Mouse (Mus musculus): ENCODE results near the gene Golga2. TPM values are rescaled to one million over a fixed set of nuclear protein-coding genes. Genes with fewer than 3 reads are reported as not detected.

Golga2 gene
- polyA plus RNA-seq, 1 experiment, result 54.6 TPM

DNA sequence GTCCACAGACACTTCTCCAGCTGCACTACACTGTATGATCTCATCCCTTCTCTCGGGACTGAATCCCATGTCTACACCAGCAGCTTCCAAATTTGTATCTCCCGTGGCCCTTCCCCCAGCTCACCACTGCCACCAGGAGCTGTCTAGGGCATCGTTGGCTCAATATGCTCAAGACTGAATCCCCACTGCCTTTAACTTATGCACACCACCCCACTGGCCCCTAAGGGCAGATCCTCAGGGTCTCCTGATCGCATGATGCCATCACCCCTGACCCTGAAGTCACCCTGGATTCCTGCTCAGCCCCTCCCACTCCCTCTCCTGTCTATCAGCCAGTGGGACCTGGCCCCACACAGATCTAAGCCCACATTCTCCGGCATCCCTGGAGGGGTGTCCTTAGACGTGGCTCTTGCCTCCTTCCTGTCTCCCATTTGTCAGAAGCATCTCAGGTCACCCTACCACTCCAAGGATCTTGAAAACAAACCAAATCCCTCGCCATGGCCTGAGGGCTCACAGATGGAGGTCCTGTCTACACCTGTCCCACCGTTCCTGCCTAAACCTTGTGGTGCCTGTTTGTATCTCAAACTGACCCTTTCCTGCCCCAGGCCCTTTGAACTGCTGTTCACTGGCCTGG is 62.6 kb downstream of the Golga2 start:
- no peak for TF ChIP-seq POLR2A (IDR thresholded peaks at IDR 0.05; ENCODE audit: borderline replicate concordance, extremely low read depth, insufficient read depth, insufficient read length, poor library complexity, severe bottlenecking)
- no peak for TF ChIP-seq CTCF (IDR thresholded peaks at IDR 0.05; ENCODE audit: borderline replicate concordance, extremely low read depth, insufficient read depth, insufficient read length)
- no peak for DNase-seq (ENCODE audit: low read depth)

DNA sequence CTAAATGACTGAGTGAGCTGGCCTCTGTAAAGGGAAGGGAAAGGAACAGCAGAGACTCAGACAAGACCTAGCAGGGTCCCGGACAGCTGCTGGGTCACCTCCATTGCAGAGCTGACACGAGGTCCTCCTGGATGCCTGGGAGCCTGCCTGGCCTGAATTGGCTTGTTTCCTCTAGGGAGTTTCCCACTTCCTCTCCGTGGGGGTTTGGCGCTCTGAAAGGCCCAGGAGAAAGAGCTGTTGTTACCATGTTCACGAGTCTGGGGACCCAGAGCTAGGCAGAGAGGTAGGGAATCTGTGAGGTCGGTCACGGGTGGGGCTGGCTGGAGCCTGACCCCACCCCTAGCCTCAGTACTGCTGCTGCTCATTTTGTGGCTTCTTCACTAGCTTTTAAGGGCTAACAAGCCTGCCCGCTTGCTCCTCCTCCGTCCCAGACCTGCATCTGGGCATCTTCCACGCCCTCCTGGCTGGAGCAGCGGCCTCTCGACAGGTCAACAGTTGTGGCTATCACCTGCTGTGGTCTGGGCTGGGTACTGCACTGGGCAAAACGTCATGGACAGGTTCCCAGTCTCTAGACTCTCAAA is 63.4 kb downstream of the Golga2 start:
- no peak for TF ChIP-seq CTCF (IDR thresholded peaks at IDR 0.05; ENCODE audit: borderline replicate concordance, extremely low read depth, insufficient read depth, insufficient read length)
- DNase-seq (ENCODE audit: low read depth), result no peak

DNA sequence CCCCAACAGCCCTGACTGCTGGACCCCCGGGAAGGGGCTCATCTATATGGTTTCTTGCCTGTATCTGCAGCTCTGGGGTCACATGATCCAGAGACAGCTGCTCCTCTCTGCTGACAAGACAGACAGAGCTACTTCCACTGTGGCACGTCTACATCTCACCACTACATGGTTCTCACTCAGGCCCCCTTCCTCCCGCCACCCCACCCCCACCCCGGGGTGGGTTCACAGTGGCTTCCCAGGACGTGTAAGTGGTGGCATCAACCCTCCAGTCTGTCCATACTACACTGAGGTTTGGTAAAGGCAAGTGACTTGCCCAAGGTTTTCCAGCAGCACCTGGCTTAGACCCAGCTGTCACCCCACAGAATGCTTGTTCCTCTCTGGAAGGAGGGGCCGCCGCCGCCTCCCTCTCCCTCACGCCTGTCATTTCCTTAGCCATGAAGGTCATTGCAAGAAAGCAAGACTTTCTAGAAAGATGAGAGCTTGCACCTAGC is 64.3 kb downstream of the Golga2 start:
- DNase-seq (ENCODE audit: low read depth), result peak; percentile 34
- TF ChIP-seq POLR2A (IDR thresholded peaks at IDR 0.05; ENCODE audit: borderline replicate concordance, extremely low read depth, insufficient read depth, insufficient read length, poor library complexity, severe bottlenecking), result no peak
- no peak for TF ChIP-seq CTCF (IDR thresholded peaks at IDR 0.05; ENCODE audit: borderline replicate concordance, extremely low read depth, insufficient read depth, insufficient read length)

DNA sequence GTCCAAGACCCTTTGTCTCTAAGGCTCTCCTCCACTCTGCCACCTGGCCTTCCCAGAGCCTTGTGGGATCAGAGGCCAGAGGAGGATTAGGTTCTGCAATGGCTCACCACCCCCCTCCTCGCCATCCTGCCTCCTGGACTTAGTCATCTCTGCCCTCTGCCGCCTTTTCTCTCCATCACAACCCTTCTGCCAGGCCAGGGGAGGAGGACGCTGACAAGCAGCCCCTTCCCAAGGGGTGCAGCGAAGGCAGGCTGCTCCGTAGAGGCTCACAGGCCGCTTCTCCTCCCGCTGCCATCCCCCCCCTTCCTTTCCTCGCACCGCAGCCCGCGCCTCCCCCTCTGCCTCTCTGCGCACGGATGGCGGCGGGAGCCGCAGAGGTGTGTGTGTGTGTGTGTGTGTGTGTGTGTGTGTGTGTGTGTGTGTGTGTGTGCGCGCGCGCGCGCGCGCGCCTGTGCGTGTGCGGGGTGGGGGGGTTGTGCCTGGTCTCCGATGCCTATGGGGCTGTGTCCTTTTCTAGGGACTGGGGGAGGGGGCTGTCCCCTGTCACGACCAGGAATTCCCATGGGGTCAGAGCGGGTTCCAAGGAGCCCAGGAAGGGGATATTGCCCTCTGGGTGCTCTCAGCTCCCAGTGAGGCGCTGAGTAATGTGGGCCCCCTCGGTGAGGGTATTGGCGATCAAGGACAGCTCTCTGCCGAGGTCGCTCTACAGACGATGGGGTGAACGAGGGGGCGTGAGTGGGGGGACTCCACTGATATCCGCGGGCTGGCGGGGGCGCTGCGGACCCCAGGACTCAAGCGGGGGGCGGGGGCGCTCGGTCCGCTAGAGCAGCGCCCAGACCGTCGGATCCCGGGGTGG is 65.2 kb downstream of the Golga2 start, which contains the start of gene Ciz1:
Gene Ciz1, plus strand, starts transcription at position 177 of the 856 bp plus-strand sequence.
- TF ChIP-seq POLR2A (IDR thresholded peaks at IDR 0.05; ENCODE audit: borderline replicate concordance, extremely low read depth, insufficient read depth, insufficient read length, poor library complexity, severe bottlenecking), result peak; percentile 28; the same call in 1 of the 2 replicates
- no peak for TF ChIP-seq CTCF (IDR thresholded peaks at IDR 0.05; ENCODE audit: borderline replicate concordance, extremely low read depth, insufficient read depth, insufficient read length)
- DNase-seq (ENCODE audit: low read depth), result peak; percentile 85

DNA sequence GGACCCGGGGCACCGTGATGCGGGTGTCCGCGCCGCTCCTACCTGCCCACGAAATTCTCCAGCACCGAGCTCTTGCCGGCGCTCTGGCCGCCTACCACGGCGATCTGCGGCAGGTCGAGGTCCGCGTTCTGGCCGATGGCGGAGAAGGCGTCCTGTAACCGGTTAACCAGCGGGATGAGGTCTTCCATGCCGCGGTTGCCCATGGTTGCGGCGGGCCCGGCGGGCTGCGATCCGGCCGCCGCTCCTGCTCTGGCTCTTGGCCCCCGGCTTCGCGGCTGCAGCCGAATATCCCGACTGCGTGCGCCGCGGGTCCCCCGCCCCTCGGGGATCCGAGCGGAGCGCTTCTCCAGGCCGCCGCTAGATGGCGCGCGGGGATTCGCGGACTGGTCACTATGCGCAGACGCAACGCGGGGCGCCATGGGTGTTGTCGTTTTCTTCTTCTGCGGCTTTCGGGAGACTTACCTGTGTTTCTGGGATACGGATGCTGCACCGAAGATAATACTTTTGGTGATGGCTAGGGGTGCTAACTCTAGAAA is 65.9 kb downstream of the Golga2 start, which contains the start of gene Dnm1:
Gene Dnm1, minus strand, starts transcription at position 332 of the 536 bp plus-strand sequence.
- TF ChIP-seq POLR2A (IDR thresholded peaks at IDR 0.05; ENCODE audit: borderline replicate concordance, extremely low read depth, insufficient read depth, insufficient read length, poor library complexity, severe bottlenecking) (peak; percentile 61; the same call in 1 of the 2 replicates), CTCF (IDR thresholded peaks at IDR 0.05; ENCODE audit: borderline replicate concordance, extremely low read depth, insufficient read depth, insufficient read length) (peak; percentile 94)
- peak; percentile 92 for DNase-seq (ENCODE audit: low read depth)

DNA sequence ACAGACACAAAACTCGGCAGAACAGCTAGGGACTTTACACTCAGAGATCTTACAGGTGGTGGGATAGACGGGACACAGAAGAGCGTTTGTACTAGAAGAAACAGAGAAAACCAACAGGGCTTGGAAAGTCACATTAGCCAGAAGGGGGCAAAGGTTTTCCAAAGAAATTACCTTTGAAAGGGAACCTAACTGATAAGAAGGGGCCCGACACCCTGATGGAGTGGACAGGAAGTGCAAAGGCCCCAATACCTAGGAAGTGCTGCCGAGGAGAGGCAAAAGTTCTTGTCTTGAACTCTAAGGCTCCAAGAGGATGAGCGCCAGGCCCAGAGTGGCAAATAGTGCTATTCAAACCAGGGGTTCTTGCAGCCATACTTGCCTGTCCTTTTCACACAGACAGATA is 66.7 kb downstream of the Golga2 start:
- TF ChIP-seq POLR2A (IDR thresholded peaks at IDR 0.05; ENCODE audit: borderline replicate concordance, extremely low read depth, insufficient read depth, insufficient read length, poor library complexity, severe bottlenecking), result no peak
- DNase-seq (ENCODE audit: low read depth), result no peak

DNA sequence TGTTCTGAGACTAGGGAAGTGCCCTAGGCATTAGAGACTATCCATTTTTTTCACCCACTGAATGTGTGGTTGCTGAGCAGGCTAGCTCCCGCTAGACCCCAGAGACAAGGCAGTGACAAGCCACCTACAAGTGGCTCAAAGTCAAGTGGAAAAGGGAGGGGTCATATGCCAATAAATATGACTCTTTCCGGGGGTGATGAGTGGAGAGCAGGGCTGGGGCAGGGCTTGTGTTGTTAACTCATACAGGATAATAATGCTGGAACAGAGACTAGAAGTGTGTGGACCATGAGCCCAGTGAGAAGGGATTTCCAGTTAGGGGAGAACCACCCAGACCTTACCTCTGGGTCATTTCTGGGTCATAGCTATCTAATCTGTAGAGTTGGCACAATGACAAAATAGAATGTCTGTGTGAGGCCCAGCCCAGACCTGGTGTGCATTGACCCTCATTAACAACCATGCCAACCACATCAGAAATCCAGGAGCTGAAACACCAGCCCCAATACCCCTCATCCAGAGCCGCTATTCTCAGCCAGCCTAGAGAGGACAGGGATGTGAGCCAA is 67.2 kb downstream of the Golga2 start:
- TF ChIP-seq CTCF (IDR thresholded peaks at IDR 0.05; ENCODE audit: borderline replicate concordance, extremely low read depth, insufficient read depth, insufficient read length) (no peak), POLR2A (IDR thresholded peaks at IDR 0.05; ENCODE audit: borderline replicate concordance, extremely low read depth, insufficient read depth, insufficient read length, poor library complexity, severe bottlenecking) (no peak)
- DNase-seq (ENCODE audit: low read depth), result no peak

DNA sequence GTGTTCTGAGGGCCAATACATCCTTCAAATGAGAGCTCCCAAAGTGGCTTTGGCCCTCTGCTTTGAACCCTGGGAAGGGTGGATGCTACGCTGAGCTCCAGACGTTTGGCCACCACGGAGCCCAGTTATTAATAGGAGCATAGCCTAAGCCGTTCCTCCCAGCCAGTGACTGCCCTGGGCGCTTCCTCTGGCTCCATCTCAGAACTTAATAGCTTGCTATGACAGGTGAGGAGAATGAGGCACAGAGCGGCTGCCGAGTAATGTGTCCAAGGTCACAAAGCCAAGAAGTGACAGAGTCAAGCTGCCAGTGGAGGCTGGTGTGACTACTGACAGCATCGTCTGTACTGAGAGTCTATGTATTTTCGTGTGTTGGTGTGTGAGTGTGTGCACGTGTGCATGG is 69.0 kb downstream of the Golga2 start:
- TF ChIP-seq CTCF (IDR thresholded peaks at IDR 0.05; ENCODE audit: borderline replicate concordance, extremely low read depth, insufficient read depth, insufficient read length) (no peak), POLR2A (IDR thresholded peaks at IDR 0.05; ENCODE audit: borderline replicate concordance, extremely low read depth, insufficient read depth, insufficient read length, poor library complexity, severe bottlenecking) (no peak)
- DNase-seq (ENCODE audit: low read depth), result no peak

Other genes with a start within 250 kb of the Golga2 start
- gene Fam78a, start 202.5 kb upstream of the Golga2 start, polyA plus RNA-seq (2012; rRNA removed), result 0.33 and 0.86 TPM in 2 replicates
- 20.5 and 21.1 TPM in 2 replicates for gene Plpp7, start 191.9 kb upstream of the Golga2 start, polyA plus RNA-seq (2012; rRNA removed)
- 94.4 and 171 TPM in 2 replicates for gene Prrc2b, start 136.3 kb upstream of the Golga2 start, polyA plus RNA-seq (2012; rRNA removed)
- gene Pomt1, start 50.8 kb upstream of the Golga2 start, polyA plus RNA-seq (2012; rRNA removed), result 46.4 and 48.7 TPM in 2 replicates
- gene Uck1, start 27.2 kb upstream of the Golga2 start, polyA plus RNA-seq (2012; rRNA removed), result 70.7 and 82.4 TPM in 2 replicates
- gene Swi5, start 691 bp downstream of the Golga2 start, polyA plus RNA-seq (2012; rRNA removed), result 296 and 327 TPM in 2 replicates
- gene Ciz1, start 64.9 kb downstream of the Golga2 start, polyA plus RNA-seq (2012; rRNA removed), result 225 and 268 TPM in 2 replicates
- 189 and 292 TPM in 2 replicates for gene Dnm1, start 66.0 kb downstream of the Golga2 start, polyA plus RNA-seq (2012; rRNA removed)
- gene 1110008P14Rik, start 94.6 kb downstream of the Golga2 start, polyA plus RNA-seq (2012; rRNA removed), result 101 and 114 TPM in 2 replicates
- gene Lcn2, start 100.9 kb downstream of the Golga2 start, polyA plus RNA-seq (2012; rRNA removed), result 0.40 and 0.77 TPM in 2 replicates
- gene Ptges2, start 108.5 kb downstream of the Golga2 start, polyA plus RNA-seq (2012; rRNA removed), result 48.9 and 51.3 TPM in 2 replicates
- 4.8 and 5.1 TPM in 2 replicates for gene Naif1, start 163.1 kb downstream of the Golga2 start, polyA plus RNA-seq (2012; rRNA removed)
- gene Slc25a25, start 164.1 kb downstream of the Golga2 start, polyA plus RNA-seq (2012; rRNA removed), result 40.2 and 46.1 TPM in 2 replicates
- 7.7 and 12.9 TPM in 2 replicates for gene Fam102a, start 247.9 kb downstream of the Golga2 start, polyA plus RNA-seq (2012; rRNA removed)

Measured in brain, embryonic 14.5 days (tissue).